Mouse (Mus musculus) thymus, adult 2 months (tissue): ENCODE measurements around the gene Sept9.

Experiments used
- CTCF ChIP-seq: fragments of 200-500 bp; IDR thresholded peaks from 2 replicates; pipeline ENCODE4 v1.5.1; 2012; ENCODE audit warnings: mild to moderate bottlenecking, control low read depth, low read length, moderate library complexity, borderline replicate concordance; ENCODE audit not compliant: control insufficient read depth, poor library complexity, insufficient read depth; ENCODE audit errors: extremely low read depth
- POLR2A ChIP-seq: fragments of 200-500 bp; IDR thresholded peaks from 2 replicates; pipeline ENCODE4 v1.6.1; 2012; ENCODE audit warnings: mild to moderate bottlenecking, low read length, control low read depth, moderate library complexity; ENCODE audit not compliant: control insufficient read depth, poor library complexity, insufficient read depth; ENCODE audit errors: extremely low read depth

DNA sequence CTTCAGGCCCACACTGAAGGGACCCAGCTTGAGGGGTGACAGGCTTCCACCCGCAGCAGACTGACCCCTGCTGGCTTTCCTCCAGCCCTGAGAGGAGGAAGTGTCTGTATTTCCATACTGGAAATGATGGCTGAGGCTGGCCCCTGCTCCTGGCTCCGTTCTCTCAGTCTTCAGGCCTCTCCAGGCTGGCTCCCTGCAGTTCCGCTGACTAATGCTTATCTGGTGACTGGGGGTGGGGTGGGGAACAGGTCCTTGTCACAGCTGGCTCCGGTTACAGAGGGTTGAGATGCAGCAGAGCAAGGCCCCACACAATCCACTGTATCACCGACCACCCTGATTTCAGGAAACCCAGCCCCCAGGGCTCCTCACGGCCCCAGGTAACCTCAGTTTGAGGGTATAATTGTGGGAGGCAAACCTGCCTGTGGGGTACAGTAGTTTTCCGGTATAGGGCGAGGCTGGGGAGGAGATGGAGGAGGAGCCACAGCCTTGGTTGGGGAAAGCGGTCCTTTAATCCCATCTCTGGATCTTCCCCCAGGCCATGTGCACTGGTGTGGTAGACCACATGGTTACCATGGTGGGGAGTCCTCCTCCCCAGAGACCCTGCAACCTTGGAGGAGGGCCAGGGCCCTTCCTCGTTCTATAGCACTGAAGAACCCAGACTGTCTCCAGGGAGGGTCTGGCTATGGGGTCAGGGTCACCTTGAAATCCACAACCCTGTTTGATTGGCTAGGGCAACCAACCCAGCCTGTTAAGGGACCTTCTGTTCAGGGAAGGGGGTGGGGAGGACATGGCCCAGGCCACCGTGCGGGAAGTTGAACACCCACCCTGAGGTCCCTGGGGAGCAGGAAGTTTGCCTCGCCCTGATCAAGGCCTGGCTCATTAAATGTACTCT is 108.7 kb downstream of the Sept9 start:
- TF ChIP-seq POLR2A: peak; percentile 51
- TF ChIP-seq CTCF: 0 out of 2 replicates have a peak, but pooled peaks have one; percentile 16
